Mouse (Mus musculus): ENCODE results near the gene Samsn1.

Samsn1 gene

DNA sequence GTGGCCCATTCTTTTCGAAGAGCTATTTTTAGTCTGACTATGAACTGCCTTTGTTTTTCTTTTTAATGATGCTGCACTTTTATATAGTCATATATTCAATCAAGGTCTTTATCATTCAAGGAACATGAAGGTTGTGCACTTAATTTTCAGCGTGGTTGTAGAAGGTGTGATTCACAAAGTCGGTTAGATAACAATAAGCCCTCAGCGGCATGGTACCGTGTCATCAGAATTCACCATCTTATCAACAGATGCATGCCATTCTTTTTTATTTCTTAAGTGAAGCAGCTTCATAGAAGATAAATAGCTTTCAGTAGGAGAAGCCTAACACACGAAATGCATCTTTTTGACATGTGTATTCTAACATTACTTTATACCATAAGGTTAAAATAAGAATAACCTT lies 154.7 kb downstream of the Samsn1 start:
- TF ChIP-seq GATA4 (IDR thresholded peaks at IDR 0.05; ENCODE audit: insufficient replicate concordance, low read length), result no peak

DNA sequence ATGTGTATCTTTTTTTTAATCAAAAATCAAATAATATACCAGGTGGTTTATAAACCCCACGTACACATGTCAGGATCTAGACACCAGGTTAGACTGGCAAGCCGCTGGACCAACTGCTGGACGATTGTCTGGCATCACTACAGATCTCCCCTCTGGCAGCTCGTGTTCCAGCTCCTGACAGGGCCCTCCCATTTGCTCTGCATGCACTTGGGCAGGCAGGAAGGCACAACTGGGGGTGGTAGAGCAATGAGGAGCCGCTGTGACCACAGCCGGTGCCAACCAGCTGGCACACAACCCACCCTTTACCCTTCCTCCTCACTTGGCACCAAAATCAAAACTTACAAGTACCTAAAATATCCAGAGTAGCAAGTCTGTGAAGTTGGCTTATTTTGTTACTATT lies 156.6 kb downstream of the Samsn1 start:
- TF ChIP-seq GATA4 (IDR thresholded peaks at IDR 0.05; ENCODE audit: insufficient replicate concordance, low read length), result no peak

DNA sequence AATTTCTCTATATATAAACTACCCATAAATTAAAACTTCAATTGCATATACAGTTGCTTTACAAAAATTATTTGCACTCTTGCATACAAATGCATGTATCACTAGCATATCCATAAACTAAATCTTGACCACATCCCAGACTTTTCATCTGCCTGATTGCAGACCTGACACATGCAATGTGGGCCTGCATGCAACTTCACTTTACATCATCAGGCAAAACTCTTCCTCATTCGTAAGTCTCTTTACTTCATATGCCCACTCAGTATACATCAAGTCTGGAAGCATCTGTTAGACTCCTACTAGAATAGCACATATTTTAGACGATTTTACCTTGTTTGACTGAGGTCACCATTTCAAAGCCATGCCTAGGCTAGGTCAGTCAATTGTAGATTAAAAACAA lies 157.4 kb downstream of the Samsn1 start:
- TF ChIP-seq GATA4 (IDR thresholded peaks at IDR 0.05; ENCODE audit: insufficient replicate concordance, low read length), result no peak

DNA sequence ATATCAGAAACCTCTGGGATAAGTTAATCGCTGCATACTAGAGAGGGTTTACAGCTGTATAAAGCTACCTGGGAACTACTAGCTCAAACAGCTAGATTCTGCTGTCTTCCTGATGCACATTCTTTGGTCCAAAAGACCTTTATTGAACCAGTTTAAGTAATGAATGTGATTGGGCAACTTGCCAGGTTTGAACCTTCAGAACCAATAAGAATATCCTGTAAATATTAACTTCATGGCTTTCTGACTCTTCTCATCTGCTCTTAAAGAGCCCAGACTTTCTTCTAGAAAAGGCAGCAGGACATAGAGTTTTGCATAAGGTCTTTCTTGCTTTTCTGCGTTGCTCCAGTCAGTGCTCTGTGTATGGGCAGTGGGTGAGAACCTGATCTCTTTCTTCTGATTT lies 165.7 kb downstream of the Samsn1 start:
- no peak for TF ChIP-seq GATA4 (IDR thresholded peaks at IDR 0.05; ENCODE audit: insufficient replicate concordance, low read length)

DNA sequence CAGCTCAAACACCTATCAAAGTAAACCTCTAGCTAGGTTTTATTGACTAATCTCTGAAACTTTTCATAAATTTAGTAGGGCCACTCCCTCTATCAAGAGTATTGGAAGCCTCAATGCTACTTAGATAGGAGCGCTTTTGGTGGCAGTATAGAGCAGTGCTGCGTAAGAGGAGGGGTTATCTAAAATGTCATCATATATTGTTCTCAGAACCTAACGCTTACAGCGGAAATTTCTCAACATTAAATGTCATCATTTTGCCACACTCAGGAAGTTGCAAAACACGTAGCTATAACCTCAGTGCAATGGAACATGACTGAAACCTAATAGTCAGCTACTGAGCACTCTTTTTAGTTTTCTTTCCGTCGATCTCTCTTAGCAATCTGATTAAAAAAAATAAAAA lies 166.7 kb downstream of the Samsn1 start:
- no peak for TF ChIP-seq GATA4 (IDR thresholded peaks at IDR 0.05; ENCODE audit: insufficient replicate concordance, low read length)

DNA sequence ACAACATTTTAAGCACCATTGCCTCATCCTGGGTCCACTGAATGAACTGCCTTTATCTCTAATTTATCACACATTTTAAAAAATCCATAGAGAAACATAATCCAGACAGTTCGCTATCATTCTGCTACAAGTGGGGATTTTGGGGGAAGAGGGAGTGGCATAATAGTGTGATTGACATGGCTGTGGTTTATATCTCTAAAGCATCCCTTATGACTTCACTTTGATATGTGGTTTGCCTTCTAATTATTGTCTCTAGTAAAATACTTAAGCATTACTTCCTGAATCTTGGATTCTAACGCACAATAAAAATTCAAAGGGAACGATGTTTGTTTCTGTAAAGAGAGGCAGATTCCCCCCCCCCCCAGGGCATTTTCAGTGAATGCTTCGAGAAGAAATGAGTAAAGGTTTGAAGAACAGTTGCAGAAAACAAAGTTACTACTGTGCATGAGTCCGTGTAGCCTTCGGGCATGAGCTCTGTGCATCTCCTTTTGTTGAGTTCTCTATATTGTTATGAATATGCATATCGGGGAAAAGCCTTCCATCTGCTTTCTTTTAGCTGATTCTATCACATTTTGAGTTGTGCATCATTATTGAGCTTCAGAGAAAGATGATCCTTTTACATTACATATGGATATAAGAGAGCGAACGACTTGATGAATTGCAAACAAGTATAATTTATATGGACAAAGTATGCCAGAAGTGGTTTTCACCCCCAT lies 168.4 kb downstream of the Samsn1 start:
- TF ChIP-seq GATA4 (IDR thresholded peaks at IDR 0.05; ENCODE audit: insufficient replicate concordance, low read length), result no peak

DNA sequence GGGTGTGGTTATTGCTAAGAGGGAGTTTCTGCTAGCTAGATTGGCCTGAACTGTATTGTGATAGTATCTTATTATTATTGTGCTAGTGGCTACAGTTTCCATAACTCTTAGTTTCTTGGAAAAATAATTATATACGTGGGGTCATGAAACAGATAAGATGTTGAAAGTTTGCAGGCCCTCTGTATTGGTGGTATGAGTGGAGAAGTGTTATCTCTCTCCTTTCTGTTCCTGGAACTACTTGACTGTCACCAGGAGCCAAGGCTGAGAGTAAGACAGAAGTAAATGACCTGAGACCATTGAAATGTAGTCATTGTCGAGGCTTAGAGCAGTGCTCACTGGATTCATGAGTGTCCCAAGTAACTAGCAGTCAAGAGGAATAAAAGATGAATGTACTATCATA lies 169.6 kb downstream of the Samsn1 start:
- TF ChIP-seq GATA4 (IDR thresholded peaks at IDR 0.05; ENCODE audit: insufficient replicate concordance, low read length), result no peak

DNA sequence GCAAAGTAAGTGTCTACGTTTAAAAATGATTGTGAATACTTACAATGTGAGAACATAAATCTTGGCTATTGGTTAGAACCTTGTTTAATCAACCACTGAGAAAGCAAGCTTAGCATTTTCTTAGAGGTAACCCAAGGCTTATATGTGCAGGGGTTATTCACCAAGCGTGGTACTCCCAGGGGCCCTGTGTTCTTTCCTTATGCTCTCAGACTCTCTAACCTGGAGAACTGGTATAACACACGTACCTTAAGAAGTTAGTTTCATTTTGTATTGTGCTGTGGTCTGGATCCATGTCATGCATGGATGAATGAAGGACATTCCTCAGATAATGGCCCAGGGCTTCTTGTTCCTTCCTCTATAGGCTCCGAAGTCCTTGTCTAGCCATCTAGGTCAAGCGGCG lies 173.0 kb downstream of the Samsn1 start:
- TF ChIP-seq GATA4 (IDR thresholded peaks at IDR 0.05; ENCODE audit: insufficient replicate concordance, low read length), result no peak

DNA sequence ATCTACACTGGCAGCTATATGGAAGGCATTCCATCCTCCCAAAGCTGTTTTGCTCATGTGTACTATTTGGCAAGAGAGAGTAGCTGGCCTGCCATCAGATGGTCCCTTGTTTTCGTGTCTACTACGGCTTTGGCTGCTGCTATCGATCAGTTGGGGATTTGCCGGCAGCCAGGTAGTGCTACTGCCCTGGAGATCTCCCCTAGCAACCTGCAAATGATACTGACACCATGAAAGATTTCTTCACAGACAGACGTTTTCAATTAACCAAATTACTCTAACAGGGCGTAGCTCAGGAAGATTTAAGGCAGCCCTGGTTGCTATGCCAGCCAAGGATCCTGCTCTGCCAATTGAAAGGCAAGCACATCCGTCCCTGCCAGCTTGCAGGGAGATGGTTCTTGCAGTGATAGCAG lies 178.4 kb downstream of the Samsn1 start:
- no peak for TF ChIP-seq GATA4 (IDR thresholded peaks at IDR 0.05; ENCODE audit: insufficient replicate concordance, low read length)

DNA sequence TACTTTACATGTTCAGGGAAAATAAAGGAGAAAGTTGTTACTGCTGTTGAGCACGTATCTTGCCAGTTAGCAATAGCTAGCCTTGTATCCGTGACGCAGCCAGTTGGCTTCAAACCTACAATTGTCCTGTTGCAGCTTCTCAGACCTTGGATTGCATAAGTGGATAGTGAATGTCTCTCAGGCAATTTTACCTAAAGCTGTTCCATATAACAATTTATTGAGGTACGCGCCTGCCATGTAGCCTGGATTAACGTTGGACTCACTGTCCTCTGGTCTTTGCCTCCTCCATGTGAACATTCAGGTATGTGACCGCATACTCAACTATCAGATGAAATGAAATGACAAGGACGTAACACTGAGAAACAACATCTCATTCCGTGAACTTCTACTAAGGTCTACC lies 179.1 kb downstream of the Samsn1 start:
- no peak for TF ChIP-seq GATA4 (IDR thresholded peaks at IDR 0.05; ENCODE audit: insufficient replicate concordance, low read length)

DNA sequence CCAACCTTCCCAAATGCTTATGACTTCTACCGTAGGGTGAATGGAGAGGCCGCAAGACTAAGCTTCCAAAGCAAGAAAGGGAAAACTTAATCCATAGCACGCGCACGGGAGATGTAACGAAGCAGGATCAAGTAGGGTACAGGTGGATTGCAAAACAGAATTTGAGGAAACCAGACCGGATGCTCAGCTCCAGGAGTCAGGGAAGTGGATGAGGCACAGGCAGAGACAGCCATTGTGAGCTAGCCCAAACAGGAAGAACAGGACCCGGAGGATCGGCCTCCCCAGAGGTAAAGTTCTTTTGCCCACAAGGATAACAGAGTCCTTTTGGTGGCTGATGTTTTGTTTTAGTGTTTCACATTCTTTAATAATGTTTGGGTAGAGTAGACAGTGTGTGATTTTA lies 179.5 kb downstream of the Samsn1 start:
- TF ChIP-seq GATA4 (IDR thresholded peaks at IDR 0.05; ENCODE audit: insufficient replicate concordance, low read length), result no peak

DNA sequence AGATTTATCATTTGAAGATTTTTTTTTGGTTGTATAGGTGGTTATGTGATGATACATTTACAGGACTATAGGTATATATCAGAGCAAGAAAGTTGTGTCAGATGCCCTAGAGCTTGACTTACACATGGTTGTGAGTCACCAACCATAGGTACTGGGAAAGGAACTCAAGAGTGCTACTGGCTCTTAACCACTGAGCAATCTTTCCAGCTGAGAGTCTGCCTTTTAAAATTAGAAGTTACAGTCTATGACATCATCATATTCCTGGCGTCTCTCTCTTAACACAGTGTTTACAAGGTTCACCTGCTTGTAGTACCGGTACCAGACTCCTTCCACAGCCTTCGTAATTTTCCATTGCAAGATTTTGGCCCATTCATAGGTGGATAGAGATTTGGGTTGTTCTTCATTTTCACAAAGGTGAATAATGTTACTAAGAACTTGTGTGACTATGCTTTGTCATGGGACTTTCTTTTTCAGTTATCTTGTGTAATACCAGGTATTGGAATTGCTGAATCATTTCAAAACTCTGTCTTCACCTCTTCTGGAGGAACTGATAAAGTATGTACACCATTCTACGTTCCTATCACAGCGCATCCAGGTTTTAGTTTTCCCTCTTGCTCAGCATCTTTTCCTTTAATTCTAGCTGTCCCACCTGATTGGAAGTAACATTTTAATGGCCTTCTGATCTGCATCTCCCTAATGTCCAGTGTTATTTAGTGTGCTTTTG lies 184.2 kb downstream of the Samsn1 start:
- no peak for TF ChIP-seq GATA4 (IDR thresholded peaks at IDR 0.05; ENCODE audit: insufficient replicate concordance, low read length)

DNA sequence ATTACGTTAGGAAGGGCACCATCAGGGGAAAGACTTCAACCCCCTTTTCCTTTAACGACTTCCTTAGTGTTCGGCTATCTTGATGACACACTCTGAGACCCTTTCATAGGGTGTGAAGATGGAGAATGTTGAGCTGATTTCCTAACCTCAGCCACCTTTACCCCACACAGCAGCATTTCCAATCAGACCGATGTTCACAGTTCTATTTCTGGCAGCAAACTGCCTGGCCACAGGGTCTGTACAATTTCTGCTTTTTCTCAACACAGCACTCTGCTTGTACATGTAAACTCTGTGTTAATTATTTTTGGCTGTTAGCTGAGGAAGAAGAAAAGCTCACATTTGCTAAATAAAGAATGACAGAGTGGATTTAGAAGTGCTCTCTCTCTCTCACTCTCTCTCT lies 190.7 kb downstream of the Samsn1 start:
- no peak for TF ChIP-seq GATA4 (IDR thresholded peaks at IDR 0.05; ENCODE audit: insufficient replicate concordance, low read length)

DNA sequence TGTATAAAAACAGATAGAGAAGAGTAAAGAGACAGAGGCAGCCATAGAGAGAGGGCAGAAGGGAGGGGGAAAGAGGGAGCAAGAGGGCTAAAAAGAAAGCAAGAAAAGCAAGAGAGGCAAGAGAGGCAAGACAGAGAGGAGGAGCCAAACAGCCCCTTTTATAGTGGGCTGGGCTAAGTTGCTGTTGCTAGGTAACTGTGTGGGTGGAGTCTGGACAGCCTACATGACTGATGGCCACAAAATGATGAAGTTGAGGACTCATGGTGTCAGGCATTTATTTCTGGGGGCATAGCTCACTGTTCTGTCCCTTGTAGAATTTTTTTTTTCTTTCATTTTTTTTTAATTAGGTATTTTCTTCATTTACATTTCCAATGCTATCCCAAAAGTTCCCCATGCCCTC lies 195.6 kb downstream of the Samsn1 start:
- TF ChIP-seq GATA4 (IDR thresholded peaks at IDR 0.05; ENCODE audit: insufficient replicate concordance, low read length), result no peak

DNA sequence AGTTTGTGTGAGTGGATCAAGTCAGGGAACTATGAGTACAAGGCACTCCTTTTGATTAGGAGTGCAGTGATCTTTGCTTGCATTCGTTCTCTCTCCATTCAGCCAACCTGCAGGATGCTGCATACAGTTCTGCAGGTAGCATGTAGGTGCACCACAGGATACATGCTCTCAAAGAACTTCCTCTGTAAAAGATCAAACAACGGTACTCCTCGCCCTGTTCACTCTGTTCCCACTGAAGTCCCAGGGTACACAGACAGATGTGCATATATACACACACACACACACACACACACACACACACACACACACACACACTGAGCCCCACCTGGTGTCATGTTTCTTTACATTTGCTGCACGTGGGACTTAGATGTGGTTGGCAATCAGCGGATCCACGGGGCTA lies 198.9 kb downstream of the Samsn1 start:
- TF ChIP-seq GATA4 (IDR thresholded peaks at IDR 0.05; ENCODE audit: insufficient replicate concordance, low read length), result no peak

DNA sequence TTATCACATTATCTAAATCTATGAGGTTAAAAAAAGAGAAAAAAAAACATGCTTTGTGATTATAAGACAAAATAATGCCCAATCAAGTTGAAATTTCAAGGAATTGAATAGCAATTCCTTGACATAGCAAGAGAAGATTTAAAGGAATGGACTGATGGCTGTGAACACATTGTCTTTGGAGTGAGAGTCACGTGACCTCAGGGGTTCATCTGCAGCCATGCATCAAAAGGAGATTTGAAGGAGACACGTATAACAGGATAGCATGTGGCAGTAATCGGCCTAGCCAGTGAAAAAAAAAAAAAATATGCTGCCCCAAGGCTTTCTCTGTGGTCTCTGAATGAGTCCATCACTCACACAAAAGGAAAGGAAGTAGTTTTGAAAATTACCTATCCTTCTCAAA lies 201.1 kb downstream of the Samsn1 start:
- no peak for TF ChIP-seq GATA4 (IDR thresholded peaks at IDR 0.05; ENCODE audit: insufficient replicate concordance, low read length)

Measured in liver, adult (tissue).